Mouse (Mus musculus) hindbrain, embryonic 14.5 days (tissue): ENCODE measurements around the gene Banf1. TPM values are rescaled to one million over a fixed set of nuclear protein-coding genes. Genes with fewer than 3 reads are reported as not detected.
A peak's percentile ranks its signal among the peaks of the same experiment; 100 is the strongest.
"Not testable (repeated sequence)": the region's sequence is repeated elsewhere in the genome, so short reads cannot be mapped to it uniquely, and the experiment has no call there.

Source experiments
- ATAC-seq: fragments of 200-750 bp; cut with Nextera tagmentation; 2 replicates; pipeline ENCODE4 v1.8.0; 2017; ENCODE audit warnings: moderate number of reproducible peaks, mild to moderate bottlenecking, moderate TSS enrichment, moderate library complexity; ENCODE audit not compliant: low FRiP score
- DNase-seq: peaks from one replicate; pipeline ENCODE4 v3.0.0-alpha.2; 2015; ENCODE audit warnings: low spot score
- H3K27ac ChIP-seq: fragments of 300-500 bp; sonication (generic); 2 replicates; pipeline ENCODE4 v1.5.1; 2014; ENCODE audit warnings: mild to moderate bottlenecking, moderate library complexity
- H3K27me3 ChIP-seq: fragments of 300-500 bp; sonication (generic); 2 replicates; pipeline ENCODE4 v1.6.1; 2014; ENCODE audit warnings: mild to moderate bottlenecking, low read length, mixed read lengths; ENCODE audit not compliant: control insufficient read depth, insufficient read depth
- H3K36me3 ChIP-seq: fragments of 300-500 bp; sonication (generic); replicated peaks from 2 replicates; pipeline ENCODE4 v1.6.1; 2014; ENCODE audit not compliant: control insufficient read depth, insufficient read depth
- H3K4me1 ChIP-seq: fragments of 300-500 bp; sonication (generic); replicated peaks from 2 replicates; pipeline ENCODE4 v1.6.1; 2014; ENCODE audit warnings: antibody characterized with exemption, low read length, mixed read lengths; ENCODE audit not compliant: control insufficient read depth, insufficient read depth
- H3K4me2 ChIP-seq: fragments of 300-500 bp; sonication (generic); replicated peaks from 2 replicates; pipeline ENCODE4 v1.6.1; 2014; ENCODE audit warnings: mild to moderate bottlenecking, moderate library complexity
- H3K4me3 ChIP-seq: fragments of 300-500 bp; sonication (generic); replicated peaks from 2 replicates; pipeline ENCODE4 v1.5.1; 2014; ENCODE audit warnings: mild to moderate bottlenecking, low read length
- H3K9ac ChIP-seq: fragments of 300-500 bp; sonication (generic); 2 replicates; pipeline ENCODE4 v1.6.1; 2014
- H3K9me3 ChIP-seq: fragments of 300-500 bp; sonication (generic); 2 replicates; pipeline ENCODE4 v1.6.1; 2016; ENCODE audit warnings: low read length; ENCODE audit not compliant: control insufficient read depth
- WGBS: fragments of 180-500 bp; shearing (Covaris S2); extraction: QIAGEN DNeasy Blood & Tissue Kit; methylation state at CpG from one replicate; pipeline ENCODE4 v1.1.7; 2014; 5-methylcytosine and 5-hydroxymethylcytosine counted together
- polyA plus RNA-seq: library from polyadenylated mRNA; unstranded; fragments of >200 nt; fragmentation: Nextera tagmentation; extraction: Ambion mirVana; gene quantifications from 2 replicates; pipeline ENCODE4 v1.2.1, GENCODE M21; 2014

Banf1 gene
- polyA plus RNA-seq, 1 experiment from 2014 or later: 323 TPM

DNA sequence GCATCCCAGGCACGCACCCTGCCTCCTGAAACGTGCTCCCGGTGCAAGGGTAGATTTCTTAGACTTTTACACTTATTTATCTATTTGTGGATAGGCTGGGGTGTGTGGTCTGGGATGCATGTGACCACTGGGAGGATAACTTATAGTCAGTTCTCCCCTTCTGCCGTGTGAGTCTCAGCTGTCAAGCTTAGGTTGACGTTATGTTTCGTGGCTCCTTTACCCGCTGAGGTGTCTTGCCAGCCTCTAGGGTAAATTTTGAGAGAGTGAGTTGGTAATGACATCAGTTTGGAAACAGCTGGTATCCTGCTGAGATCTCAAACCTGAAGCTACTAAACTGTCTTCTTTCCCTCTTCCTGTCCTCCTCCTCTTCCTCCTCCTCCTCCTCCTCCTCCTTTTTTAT, 39.0 kb upstream of the Banf1 start:
- Histone ChIP-seq H3K27ac (peak overlapping the region; percentile 59), H3K4me3 (peak overlapping the region; percentile 30), H3K4me2 (peak overlapping the region; percentile 61), H3K4me1 (peaks cover 12% of the 10 kb centered on the region), H3K27me3 (no peaks in the 10 kb centered on the region), H3K36me3 (no peaks in the 10 kb centered on the region), H3K9me3 (no peaks in the 10 kb centered on the region), H3K9ac (peak overlapping the region; percentile 54)
- no peak for DNase-seq
- no peak for ATAC-seq
- 37% methylated on average over 7 of the region's 7 CpGs for WGBS

DNA sequence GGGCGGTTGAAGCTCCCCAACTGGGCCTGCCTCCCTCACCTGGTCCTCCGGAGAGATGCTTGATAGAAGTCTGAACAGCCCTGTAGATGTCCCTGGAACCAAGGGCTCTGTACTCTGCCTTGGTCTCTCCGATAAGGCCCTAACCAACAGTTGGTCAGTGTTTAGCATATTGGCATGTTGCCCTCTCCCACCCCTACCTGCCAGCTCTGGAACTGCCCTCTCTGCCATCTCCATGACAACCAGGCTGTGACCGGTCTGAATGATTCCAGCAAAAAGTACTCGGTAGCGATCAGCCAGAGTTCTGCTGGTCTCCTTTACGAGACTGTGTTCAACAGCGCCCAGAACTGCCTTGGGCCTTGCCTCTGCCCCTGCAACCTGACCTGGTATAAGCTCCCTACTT, 35.3 kb upstream of the Banf1 start, which contains the start of gene Tsga10ip:
Gene Tsga10ip, minus strand, starts transcription at position 234 of the 400 bp plus-strand sequence.
- H3K9ac ChIP-seq: no peak within 1 kb of the TSS
- no peak within 1 kb of the TSS for H3K27ac ChIP-seq
- H3K36me3 ChIP-seq: no peaks in the 10 kb centered on the region
- H3K27me3 ChIP-seq: no peaks in the 10 kb centered on the region
- no peak within 1 kb of the TSS for H3K4me3 ChIP-seq
- no peak within 1 kb of the TSS for H3K4me2 ChIP-seq
- DNase-seq (no peak), ATAC-seq (no peak)
- 68% methylated on average over 8 of the region's 8 CpGs for WGBS
- H3K9me3 ChIP-seq: no peaks in the 10 kb centered on the region
- H3K4me1 ChIP-seq: peaks cover 6% of the 10 kb centered on the region

DNA sequence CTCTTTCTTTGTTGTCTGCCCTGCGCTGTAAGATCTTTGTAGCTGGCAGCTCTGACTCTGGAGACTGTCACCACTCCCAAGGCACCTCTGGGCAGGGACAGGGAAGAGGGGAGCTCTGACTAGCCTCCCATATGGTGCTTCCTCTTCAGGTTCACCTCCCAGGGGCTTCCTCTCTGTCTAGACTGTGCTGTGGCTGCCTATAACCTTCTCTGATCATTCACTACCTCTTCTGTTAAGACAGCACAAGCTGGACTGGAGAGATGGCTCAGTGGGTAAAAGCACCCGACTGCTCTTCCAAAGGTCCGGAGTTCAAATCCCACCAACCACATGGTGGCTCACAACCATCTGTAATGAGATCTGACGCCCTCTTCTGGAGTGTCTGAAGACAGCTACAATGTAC, 34.1 kb upstream of the Banf1 start:
- not testable (repeated sequence) for H3K4me2 ChIP-seq, H3K4me3 ChIP-seq, H3K36me3 ChIP-seq, H3K9me3 ChIP-seq, H3K27me3 ChIP-seq, ATAC-seq, H3K9ac ChIP-seq, H3K4me1 ChIP-seq, DNase-seq, H3K27ac ChIP-seq
- 65% methylated on average over 4 of the region's 4 CpGs for WGBS

DNA sequence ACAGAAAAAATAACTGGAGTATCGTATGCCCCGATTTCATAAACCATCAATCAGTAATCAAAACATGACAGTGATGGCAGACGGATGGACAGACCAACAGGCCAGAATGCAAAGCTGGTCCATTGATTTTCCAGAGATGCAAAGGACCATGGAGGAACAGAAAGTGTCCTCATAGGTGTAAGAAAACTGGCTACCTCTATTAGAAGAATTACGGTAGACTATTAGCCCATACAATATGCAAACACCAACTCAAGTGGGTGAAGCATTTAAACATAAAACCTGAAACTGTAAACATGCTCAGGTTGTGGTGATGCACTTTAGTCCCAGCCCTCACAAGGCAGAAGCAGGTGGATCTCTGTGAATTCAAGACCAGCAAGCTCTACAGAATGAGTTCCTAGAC, 28.4 kb upstream of the Banf1 start:
- no peak for ATAC-seq
- Histone ChIP-seq H3K27ac (no peak overlapping the region), H3K36me3 (no peaks in the 10 kb centered on the region), H3K27me3 (no peaks in the 10 kb centered on the region), H3K9ac (no peak overlapping the region), H3K9me3 (no peaks in the 10 kb centered on the region), H3K4me3 (no peak overlapping the region), H3K4me2 (no peak overlapping the region), H3K4me1 (peaks cover 2% of the 10 kb centered on the region; the same call in 1 of the 2 replicates)
- 77% methylated on average over 4 of the region's 4 CpGs for WGBS
- no peak for DNase-seq

DNA sequence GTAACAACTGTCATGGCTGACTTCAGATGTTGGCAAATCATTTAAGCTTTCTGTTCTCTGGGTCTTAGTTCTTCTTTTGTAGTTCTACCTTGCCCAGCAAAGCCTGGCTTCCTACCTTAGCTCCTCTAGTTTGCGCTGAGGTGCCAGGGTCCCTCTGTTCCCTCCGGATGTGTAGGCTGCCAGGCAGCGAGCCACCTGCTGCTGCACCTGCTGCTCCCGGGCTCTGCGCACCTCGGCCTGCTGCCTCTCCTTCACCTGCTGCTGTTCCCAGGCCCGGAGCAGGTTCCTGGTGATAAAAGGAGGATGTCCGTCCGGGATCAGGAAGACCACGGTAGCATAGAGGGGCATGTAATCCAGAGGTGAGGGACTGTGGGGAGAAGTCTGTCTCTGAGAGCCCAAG, 27.2 kb upstream of the Banf1 start:
- no peak overlapping the region for H3K9ac ChIP-seq
- H3K4me2 ChIP-seq: no peak overlapping the region
- H3K27me3 ChIP-seq: no peaks in the 10 kb centered on the region
- no peaks in the 10 kb centered on the region for H3K36me3 ChIP-seq
- H3K4me1 ChIP-seq: peaks cover 14% of the 10 kb centered on the region
- 58% methylated on average over 10 of the region's 10 CpGs for WGBS
- no peak overlapping the region for H3K27ac ChIP-seq
- no peak for DNase-seq
- no peaks in the 10 kb centered on the region for H3K9me3 ChIP-seq
- ATAC-seq: no peak
- H3K4me3 ChIP-seq: no peak overlapping the region

DNA sequence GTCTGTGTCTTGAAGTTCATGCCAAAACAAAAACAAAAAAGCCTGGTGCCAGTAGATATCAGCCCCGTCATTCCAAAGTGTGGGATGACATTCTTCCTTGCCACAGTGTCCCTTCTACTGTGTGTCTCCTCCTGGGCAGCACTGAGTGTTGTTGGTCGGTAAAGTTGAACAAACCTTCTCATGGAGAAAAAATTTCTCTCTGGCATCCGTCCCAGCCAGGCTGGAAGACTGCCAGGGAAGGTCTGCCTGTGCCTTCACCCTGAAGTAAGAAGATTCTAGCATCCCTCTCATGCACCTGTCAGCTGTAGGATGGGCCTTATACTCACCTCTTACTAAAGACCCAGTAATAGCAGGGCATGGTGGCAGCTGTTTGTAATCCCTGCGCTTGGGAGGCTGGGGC, 25.9 kb upstream of the Banf1 start:
- WGBS: 59% methylated on average over 4 of the region's 4 CpGs
- Histone ChIP-seq H3K4me3 (no peak overlapping the region), H3K27ac (no peak overlapping the region), H3K9me3 (no peaks in the 10 kb centered on the region), H3K36me3 (no peaks in the 10 kb centered on the region), H3K9ac (no peak overlapping the region), H3K4me2 (no peak overlapping the region), H3K4me1 (peaks cover 17% of the 10 kb centered on the region), H3K27me3 (peaks cover 4% of the 10 kb centered on the region)
- DNase-seq (no peak), ATAC-seq (no peak)

DNA sequence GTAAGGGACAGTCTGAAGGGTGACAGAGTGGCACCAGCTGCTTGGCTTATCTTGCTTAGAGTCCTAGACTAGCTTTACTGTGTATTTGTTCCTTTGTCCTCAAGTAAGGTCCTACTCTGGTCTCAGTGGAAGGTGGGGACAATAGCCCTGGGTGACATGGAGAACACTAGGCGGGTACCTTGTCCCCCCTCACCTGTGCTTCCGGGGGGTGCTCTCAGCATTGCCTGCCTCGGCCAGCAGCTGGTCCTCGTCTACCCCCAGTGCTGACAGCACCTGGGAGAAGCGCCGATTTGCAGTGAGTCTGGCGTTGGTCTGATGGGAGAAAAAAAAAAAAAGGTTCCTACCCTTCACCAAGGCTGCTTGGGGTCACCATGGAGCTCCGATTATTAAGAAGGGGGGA, 23.4 kb upstream of the Banf1 start:
- Histone ChIP-seq H3K27ac (no peak overlapping the region), H3K36me3 (peaks cover 14% of the 10 kb centered on the region), H3K27me3 (peaks cover 4% of the 10 kb centered on the region), H3K4me1 (peaks cover 32% of the 10 kb centered on the region), H3K9ac (peak overlapping the region; percentile 69; the same call in 1 of the 2 replicates), H3K4me3 (0 out of 2 replicates have a peak overlapping the region, but pooled peaks have one; percentile 94), H3K4me2 (peak overlapping the region; percentile 68), H3K9me3 (no peaks in the 10 kb centered on the region)
- no peak for DNase-seq
- ATAC-seq: no peak
- WGBS: 89% methylated on average over 8 of the region's 8 CpGs

DNA sequence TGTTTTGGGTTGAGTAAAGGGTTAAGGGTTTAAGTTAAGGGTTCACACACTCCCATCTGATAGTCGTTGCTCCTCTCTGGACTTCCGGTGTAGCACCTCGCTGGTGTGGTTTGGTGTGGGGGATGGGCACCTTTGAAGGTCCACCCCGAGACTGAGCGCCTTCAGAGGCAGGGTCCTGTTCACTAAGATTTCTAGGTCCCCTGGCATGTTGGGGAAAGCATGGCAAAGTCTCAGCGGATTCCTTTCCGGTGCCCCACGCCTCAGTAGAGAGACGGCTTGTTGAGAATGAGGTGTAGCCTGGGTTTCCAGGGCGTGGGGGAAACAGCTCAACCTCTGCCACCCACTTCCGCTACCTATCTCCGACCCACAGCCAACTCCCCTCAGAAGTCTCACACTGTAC, 22.7 kb upstream of the Banf1 start:
- H3K4me1 ChIP-seq: peaks cover 32% of the 10 kb centered on the region
- peak overlapping the region; percentile 94 for H3K4me3 ChIP-seq
- ATAC-seq (no peak), DNase-seq (no peak)
- peak overlapping the region; percentile 68 for H3K4me2 ChIP-seq
- no peak overlapping the region for H3K27ac ChIP-seq
- H3K36me3 ChIP-seq: peaks cover 22% of the 10 kb centered on the region
- peaks cover 4% of the 10 kb centered on the region for H3K27me3 ChIP-seq
- H3K9me3 ChIP-seq: no peaks in the 10 kb centered on the region
- WGBS: 55% methylated on average over 12 of the region's 12 CpGs
- peak overlapping the region; percentile 69; the same call in 1 of the 2 replicates for H3K9ac ChIP-seq

DNA sequence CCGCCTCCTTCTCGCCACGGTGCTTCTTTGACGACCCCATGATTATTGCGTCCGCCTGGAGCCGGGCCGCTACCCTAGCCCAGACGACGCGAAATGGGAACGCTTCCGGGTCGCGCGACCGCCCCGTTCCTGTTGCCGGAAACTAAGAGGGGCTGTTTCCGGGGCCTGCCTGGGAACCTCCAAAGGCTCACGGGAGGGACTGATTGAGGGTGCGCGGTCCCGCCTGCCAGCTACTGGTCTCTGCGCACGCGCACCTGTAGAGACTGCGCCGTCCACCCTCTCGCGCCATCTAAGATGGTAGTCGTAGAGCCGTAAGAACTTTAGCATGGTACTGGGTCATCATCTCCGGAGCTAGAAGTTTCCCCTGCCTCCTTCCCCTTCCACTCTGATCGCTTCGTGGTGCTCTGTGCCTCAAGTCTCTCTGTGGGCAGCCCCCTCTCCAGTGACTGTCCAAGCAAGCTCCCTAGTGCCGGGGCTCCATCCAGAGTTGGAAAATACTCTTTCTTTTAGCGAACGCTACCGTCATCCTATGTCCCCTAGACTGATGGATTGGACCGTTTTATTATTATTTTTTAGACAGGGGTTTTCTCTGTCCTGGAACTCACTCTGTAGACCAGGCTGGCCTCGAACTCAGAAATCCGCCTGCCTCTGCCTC, 21.7 kb upstream of the Banf1 start, which contains the start of gene Sart1:
Gene Sart1, minus strand, starts transcription at position 116 of the 655 bp plus-strand sequence.
- H3K9ac ChIP-seq: peak within 1 kb of the TSS; percentile 89
- ATAC-seq: peak; percentile 96
- H3K27ac ChIP-seq: peak within 1 kb of the TSS; percentile 84
- peak within 1 kb of the TSS; percentile 94 for H3K4me3 ChIP-seq
- H3K27me3 ChIP-seq: peaks cover 4% of the 10 kb centered on the region
- 3% methylated on average over 40 of the region's 43 CpGs for whole genome bisulfite sequencing
- H3K4me2 ChIP-seq: peak within 1 kb of the TSS; percentile 95
- peak; percentile 95 for DNase-seq
- H3K4me1 ChIP-seq: peaks cover 32% of the 10 kb centered on the region
- H3K36me3 ChIP-seq: peaks cover 31% of the 10 kb centered on the region
- H3K9me3 ChIP-seq: no peaks in the 10 kb centered on the region
